Mouse (Mus musculus) T-helper 17 cell (primary cell): ENCODE results near the gene Rexo1.

Experiments used
- in situ Hi-C, 2 experiments: fragments of 300-600 bp; cut with MboI, MseI; formaldehyde crosslinking; loops; 1 replicate in 1 of 2; 2 replicates in 1 of 2; pipeline ENCODE4 v1.15.1; 2025; ENCODE audit warnings: high pct_unique_total_duplicates in 2 of 2

Gene Rexo1

DNA sequence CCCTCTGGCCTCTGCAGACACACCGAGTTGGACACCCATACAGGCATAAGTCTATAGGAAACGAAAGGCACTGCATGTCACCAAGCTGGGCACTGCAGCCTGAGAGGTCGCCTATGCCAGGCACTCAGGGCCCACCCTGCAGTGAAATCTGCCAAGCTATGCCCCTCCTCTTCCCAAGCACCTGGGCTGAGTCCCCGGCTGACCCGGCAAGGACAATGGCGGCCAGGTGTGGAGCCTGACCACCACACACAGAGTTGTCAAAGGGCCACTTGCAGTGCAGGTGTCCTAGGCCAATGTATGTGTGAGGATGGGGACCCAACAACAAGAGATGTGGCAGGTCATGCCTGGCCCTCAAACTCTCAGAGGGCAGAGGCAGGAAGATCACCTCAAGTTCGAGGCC, 1.9 kb downstream of the Rexo1 start:
- in situ Hi-C loops = no loop called here

DNA sequence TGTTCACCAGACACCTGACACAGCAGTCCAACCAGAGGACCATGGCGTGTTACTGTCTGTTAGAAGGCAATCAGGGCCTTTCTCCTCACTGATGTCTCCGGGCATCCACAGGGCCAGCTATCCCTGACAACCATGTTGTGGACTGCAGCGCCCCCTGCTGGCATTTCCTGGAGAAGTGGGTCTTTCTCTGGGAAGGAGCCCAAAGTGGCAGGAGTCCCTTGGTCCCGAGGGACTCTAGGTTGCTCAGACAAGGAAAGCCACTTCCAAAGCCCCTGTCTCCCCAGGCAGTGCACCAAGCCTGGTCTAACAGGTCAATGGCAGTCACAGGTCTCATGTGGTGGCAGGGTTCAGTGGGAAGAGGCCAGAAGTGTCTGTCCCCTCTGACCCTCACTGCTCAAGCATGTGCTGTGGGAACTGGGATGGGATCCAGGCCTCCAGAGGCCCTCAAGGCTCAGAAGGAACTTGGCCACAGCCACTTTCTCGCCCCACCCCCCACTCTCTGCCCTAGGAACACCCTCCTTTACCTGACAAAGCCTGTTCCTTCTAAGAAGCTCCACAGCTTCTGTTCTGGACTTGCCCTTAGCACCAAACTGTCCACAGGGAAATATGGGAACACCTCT, 3.9 kb downstream of the Rexo1 start:
- in situ Hi-C loops = no loop called here

DNA sequence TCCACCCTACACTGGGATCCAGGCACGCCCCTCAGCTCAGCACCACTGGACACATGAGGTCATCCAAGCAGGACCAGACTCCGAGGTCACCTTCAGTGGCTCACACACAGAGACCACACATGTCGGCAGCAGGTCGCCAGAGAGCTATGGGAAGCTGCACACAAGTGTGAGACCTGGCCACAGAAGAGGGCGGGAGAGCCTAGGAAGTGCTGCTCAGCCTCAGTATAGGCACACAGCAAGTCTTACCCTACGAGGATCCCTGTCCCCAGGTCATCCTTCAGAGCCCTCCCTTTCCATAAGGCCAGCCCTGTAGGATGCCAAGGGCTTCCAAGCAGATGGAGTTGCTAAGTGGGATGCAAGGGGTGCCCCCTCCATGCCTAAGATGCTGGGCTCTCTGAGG, 7.4 kb downstream of the Rexo1 start:
- in situ Hi-C loops = loop anchor here (5.0 kb wide), 1 partner anchor 107 kb away; no protein-coding TSS in a partner anchor

DNA sequence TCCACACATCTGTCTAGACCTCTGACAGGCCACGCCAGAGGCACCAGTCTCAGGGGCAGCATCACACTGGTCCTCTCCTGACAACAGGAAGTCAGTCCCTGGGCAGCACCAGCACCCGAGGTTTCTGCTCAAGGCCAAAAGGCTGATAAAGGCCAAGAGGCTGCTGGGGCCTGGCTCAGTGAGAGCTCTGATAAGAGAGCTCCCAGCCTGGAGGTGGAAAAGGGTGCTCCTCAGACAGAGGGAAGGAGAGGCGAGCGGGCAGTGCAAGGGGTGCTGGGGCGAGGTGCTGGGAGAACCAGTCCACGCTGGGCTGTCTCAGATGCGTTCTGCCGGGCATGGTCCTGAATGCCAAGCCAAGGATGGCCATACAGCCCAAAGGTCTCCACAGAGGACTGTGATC, 7.8 kb downstream of the Rexo1 start:
- in situ Hi-C loops = loop anchor here (5.0 kb wide), 1 partner anchor 106 kb away; no protein-coding TSS in a partner anchor

DNA sequence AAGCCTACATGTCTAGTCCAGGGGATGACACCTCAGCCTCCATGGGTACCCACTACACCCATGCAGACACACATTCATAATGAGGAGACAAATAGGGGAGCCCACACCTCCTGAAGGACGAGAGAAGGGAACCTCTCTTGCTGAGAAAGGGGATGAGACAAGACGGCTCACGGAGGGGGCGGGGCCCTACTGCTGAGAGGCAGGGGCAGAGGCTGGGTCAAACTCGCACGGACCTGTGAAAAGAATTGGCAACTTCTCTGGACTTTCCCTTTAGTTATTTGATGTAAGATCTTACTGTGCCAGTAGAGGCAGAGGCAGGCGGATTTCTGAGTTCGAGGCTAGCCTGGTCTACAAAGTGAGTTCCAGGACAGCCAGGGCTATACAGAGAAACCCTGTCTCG, 9.0 kb downstream of the Rexo1 start:
- in situ Hi-C loops = loop anchor here (5.0 kb wide), 1 partner anchor 105 kb away; no protein-coding TSS in a partner anchor

DNA sequence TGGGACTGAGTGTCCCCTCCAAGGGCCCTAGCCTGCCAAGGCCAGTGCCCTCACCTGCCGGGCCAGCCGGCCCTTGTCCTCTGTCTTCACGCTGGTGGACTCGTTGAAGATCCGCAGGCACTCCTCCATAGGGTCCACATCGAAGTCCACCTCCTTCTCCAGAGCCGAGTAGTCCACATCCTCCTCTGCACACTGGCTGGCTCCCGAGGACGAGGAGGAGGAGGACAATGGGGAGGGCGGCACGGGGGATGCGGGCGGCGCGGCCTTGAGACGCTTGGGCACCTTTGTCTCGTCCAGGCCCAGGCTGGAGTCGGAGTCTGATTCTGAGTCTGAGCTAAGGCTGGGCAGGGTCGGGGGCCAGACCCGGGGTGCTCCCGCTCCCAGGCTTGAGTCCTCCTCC, 12.1 kb downstream of the Rexo1 start:
- in situ Hi-C loops = no loop called here

DNA sequence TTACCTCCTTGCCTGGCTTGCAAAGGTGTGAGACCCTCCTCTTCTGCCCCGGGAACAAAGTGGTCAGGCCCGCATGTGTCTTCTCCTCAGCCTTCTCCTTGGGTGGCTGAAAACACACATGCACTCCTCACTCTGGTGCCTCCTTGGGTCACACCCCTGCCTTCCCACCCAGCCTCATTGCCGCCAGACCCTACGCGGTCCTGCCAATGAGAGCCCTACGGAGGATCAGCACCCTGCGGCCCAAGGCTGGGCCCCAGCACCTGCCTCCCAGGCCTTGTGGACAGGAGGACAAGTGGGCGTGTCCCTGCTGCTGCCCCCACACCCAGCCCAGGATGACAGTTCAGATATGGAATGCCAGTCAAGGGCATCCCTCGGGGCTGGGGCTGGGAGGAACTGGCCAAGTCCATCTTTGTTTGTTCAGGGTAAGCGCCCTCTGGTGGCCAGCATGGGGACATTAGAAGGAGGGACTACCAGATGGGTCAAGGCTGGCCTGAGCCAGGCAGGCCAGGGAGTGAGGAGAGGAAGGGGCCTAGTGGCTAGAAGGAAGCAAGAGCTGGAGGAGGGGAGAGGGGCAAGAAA, 12.8 kb downstream of the Rexo1 start:
- in situ Hi-C loops = no loop called here

DNA sequence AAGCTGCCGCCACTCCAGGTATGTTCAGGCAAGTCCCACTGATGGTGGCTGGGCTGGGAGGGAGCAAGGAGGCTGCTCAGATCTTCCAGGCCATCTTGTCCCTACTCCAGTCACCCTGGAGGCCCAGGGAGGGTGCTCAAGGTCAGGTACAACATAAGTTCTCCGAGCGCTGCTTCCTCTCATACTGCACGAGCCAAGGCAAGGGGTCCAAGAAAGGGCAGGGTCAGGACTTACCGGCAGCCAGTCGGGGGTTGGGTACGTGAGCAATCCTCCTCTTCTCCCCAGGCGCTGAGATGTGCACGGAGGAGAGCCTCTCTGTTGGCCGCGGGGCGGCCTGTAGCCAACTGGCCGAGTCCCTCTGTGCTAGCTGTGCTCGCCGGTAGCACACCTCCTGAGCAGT, 13.8 kb downstream of the Rexo1 start:
- in situ Hi-C loops = no loop called here

DNA sequence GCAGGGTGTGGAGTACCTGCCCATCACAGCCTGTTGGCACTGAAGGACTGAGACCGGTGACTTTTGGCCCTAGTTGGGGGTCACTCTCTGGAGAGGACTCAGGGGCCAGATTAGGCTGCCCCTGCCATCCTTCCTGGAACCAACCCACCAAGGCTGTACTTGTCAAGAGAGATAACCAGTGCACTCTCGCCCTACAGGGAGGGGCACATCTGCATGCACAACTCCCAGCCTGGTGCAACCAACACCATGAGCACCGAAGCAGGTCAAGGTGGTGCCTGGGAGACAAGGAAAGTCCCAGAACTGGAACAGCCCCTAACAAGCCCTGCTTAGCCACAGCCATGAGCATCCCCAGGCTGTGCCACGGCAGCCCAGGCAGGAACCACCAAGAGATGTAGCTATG, 14.4 kb downstream of the Rexo1 start:
- in situ Hi-C loops = no loop called here

DNA sequence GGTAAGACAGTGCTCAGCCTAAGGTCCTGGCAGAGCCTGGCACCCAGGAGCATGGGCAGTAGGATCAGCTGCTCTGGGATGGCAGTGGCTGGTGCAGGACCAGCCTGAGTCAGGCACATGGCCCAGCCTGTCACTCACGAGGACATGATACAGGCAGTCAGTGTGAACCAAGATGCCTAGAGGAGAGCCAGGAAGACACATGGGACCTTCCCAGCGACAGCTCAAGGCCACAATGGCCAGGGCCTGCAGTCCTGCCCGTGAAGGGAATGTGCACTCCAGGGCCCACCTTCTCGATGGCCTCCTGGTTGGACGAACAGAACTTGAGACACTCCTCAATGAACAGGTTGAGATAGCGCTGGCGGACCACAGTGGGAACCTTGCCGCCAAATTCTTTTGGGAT, 15.8 kb downstream of the Rexo1 start:
- in situ Hi-C loops = no loop called here

DNA sequence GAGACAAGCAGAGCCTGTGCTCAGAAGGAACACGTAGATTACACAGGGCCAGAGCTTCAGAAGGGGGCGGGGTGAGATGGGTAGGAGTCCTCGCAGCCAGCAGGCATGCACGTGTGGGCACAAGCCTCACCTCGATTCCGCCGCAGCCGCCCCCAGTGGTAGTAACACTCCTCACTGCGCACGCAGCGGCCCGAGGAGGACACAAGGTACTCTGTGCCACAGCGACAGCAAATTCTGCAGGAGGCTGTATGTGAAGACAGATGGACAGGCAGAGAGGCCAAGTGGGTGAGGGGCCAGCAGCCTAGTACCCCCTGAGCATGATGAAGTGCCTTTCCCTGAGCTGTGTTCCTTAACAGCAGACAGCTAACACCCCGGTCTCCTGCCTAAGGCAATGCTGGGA, 17.5 kb downstream of the Rexo1 start:
- in situ Hi-C loops = no loop called here

DNA sequence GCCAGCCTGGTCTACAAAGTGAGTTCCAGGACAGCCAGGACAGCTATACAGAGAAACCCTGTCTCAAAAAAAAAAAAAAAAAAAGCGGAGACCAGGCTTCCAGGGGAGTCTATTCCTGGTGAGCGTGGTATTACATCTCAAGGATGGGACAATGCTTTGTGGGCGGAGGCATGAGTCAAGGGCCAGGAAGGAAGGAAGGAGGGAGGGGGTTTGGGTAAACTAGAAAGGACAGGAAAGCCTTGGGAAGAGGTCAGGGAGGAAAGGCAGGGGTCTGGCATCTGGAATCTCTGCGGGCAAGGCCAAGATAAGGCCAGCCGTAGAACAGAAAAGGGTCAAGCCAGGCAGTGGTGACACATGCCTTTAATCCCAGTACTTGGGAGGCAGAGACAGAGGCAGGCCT, 21.9 kb downstream of the Rexo1 start:
- in situ Hi-C loops = no loop called here

DNA sequence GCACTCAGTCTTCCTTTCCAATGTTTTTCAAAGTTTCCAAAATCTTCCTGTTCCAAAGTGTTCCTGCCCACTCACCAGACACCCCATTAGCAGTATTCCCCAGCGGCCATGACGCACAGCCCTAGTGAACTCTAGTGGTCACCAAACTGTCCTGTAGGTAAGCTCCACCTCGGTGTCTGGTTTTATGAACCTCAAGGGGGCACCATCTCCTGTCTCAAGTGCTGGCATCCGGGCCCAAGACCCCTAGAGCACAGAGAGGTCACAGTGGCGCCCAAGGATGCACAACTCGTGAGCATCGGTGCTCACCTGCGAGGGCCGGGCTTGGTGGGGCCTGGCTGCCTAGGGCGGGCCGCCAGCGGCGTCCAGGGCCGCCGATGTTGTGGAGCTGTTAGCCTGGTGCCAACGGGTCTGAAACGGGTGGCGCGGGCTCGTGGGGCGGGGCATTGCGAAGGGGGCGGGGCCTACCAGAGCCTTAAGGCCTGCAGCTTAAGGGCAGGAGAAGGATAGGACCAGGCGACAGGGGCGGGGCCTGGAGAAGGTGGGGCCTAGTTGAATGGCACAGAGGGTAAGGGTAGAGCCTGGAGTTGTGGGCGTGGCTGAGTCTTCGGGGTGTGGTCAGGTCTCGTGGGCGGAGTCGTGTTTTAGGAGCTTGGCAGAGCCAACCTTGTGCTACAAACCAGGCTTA, 22.5 kb downstream of the Rexo1 start, which contains the start of gene Atp8b3:
TSS of gene Atp8b3 (minus strand) at position 415 of the 685 bp plus-strand sequence.
- in situ Hi-C loops = no loop called here

DNA sequence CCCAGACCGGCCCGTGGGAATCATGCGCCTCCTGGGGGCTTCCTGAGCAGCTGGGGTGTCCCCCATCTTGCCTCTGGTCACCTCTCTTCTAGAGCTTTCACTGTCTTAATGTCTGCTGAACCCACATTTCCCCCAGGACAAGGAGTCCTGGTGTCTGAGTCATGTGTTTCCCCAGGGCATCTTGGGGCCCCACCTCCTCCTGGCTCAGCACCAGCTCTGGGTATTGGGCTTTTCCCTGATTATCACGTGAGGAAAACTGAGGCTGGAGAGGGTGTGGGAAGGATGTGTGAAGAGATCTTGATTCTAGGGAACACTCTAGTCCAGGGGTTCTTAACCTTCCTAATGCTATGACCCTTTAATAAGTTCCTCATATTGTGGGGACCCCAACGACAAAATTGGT, 23.2 kb downstream of the Rexo1 start:
- in situ Hi-C loops = no loop called here

DNA sequence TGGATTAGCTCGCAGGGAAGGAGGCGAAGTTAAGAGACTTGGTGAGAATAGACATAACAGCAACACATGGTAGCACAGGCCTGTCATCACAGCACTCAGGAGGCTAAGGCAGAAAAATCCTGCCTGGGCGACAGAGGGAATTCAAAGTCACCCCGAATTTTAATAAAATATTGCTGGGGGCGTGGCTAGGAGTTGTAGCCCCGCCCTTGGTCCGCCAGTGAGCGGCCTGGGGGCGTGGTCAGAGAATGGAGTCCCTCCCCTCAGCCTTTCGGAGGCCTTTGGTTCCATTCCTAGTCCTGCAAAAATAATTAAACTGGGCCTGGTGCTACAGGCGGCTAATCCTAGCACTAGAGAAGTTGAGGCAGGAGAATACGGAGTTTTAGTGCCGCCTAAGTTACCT, 25.6 kb downstream of the Rexo1 start:
- in situ Hi-C loops = no loop called here

DNA sequence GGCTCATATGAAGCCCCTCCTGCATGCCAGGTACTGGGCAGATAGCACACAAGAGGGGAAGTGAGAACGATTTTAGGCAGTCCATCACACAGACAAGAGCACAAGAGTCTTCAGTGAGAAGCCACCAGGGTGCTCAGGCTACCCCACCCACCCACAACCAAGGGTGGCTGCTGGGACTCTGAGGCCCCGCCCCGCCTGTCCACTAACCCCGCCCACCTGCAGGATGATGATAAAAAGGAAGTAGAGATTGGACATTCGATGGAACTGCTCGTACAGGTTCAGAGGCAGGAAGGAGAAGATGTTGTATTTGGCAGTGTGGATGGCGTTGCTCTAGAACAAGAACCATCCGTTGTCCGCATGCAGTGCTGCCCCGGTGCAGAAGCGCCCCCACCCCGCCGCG, 26.3 kb downstream of the Rexo1 start:
- in situ Hi-C loops = no loop called here

DNA sequence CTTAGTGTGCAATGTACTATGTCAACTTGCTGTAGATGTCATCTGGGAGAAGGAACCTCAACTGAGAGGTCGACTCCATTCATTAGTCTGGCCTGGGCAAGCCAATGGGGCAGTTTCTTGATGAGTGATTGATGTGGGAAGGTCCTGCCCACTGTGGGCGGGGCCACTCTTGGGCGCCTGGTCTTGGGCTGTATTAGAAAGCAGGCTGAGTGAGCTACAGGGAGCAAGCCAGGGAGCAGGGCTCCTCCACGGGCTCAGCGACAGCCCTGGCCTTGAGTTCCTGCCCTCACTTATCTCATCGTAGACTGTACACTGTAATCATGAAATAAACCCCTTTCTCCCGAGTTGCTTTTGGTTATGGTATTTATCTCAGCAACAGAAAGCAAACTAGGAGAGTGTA, 27.7 kb downstream of the Rexo1 start:
- in situ Hi-C loops = no loop called here

DNA sequence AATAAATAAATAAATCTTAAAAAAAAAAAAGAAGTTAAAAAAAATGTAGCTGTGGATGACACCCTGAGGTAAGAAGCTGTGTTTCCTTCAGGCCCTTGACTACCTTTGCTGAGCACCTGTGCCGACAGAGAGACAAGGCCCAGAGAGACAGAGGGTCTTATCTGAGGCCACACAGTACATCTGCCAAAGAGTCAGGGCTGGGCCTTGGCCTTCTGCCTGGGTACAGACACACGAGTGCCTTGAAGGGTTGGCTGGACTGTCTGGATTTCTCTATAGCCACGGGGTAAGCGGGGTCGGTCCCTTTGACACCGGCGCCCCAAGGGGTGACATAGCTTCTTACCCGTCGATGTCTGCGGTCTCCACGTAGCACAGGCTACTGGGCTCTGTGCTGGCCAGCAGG, 28.6 kb downstream of the Rexo1 start:
- in situ Hi-C loops = no loop called here

DNA sequence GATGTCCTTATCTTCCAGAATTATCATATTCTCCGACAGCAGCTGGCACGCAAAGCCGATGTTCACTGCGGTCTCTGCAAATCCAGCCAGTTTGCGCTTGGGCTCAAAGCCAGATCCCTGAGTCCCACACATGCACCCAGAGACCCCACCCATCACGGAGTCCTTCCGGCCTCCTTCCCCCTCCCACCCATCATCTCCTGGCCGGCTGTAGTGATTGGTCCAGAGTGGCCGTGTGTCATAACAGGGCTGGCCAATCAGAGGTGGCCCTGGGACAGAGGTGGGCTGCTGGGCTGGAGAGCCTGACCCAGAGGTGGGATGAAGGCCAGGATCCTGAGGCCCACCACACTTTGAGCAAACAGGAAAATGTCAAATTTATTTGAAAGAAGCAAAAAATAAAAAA, 35.2 kb downstream of the Rexo1 start:
- in situ Hi-C loops = no loop called here

DNA sequence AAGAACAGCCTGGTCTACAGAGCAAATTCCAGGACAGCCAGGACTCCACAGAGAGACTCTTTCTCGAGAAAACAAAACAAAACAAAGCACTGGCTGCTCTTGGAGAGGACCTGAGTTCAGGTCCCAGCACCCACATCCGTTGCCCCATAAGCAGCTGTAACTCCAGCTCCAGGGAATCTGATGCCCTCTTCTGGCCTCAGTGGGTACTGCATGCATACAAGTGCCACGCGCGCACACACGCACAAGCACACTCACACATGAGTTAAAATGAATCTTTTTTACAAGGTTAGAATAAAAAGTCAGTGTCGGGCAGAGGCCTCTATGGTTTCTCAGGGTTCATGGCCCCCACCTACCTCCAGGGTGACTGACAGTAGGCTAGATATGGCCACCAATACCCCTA, 38.1 kb downstream of the Rexo1 start:
- in situ Hi-C loops = no loop called here

DNA sequence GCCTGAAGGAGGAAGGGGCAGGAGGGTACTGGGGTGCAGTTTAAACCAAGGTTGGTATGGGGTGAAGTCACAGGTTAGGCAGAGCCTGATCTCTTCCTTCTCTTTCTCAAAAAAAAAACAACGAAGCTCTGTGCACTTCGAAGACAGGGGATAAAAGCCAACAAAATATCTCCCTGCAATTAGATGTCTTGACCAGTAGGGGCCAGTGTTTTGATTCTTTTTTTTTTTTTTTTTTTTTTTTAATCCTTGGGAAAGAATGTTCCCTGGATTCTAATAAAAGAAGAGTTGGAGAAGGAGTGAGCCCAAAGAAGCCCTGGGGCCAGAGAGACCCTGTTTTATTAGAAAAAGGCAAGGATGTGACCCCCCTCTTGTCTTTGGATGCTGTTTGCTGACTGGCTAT, 42.1 kb downstream of the Rexo1 start:
- in situ Hi-C loops = no loop called here

DNA sequence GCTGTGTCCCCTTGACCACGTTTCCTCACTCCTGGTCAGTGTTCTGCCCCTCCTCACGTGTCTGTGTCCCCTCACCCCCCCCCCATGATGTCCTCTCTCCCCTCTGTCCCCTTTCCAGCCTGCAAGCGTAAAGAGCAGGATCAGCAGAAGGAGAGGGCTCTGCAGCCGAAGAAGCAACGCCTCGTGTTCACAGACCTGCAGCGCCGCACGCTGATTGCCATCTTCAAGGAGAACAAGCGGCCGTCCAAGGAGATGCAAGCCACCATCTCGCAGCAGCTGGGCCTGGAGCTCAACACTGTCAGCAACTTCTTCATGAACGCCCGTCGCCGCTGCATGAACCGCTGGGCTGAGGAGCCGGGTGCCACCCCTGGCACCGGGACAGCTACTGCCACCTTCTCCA, 47.6 kb downstream of the Rexo1 start:
- in situ Hi-C loops = loop anchor here in 1 of 2 experiments (5.0 kb wide), 1 partner anchor 66 kb away; no protein-coding TSS in a partner anchor

DNA sequence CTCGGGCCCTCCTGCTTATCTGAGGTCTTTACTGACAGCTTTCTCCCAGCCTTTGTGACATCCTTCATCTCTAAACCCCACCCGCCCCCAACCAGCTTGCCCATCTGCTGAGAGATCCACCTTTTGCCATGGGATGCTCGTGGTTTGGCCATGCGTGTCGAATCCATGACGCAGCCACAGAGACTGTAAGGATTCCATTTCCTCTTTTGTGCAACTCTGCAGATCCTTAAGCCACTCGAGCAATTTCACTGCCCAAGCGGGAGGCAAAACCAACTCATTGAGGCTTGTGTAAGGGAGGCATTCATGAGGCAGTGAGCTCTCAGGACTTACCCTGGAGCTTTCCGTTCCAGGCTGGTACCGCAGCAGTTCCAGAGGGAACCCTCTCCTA, 51.1 kb downstream of the Rexo1 start:
- in situ Hi-C loops = loop anchor here in 1 of 2 experiments (5.0 kb wide), 1 partner anchor 63 kb away; no protein-coding TSS in a partner anchor
